Mouse (Mus musculus) liver, adult 2 months (tissue): ENCODE data around the gene Tnfrsf26. TPM values are rescaled to one million over a fixed set of nuclear protein-coding genes. Genes with fewer than 3 reads are reported as not detected.
A peak's percentile ranks its signal among the peaks of the same experiment; 100 is the strongest.
"Not testable (repeated sequence)": the region's sequence is repeated elsewhere in the genome, so short reads cannot be mapped to it uniquely, and the experiment has no call there.

ENCODE experiments used
- DNase-seq: peaks from one replicate; pipeline ENCODE4 v3.0.0-alpha.2; 2011; ENCODE audit warnings: low read depth, low spot score; ENCODE audit errors: extremely low read depth
- H3K27ac ChIP-seq: fragments of 200-500 bp; replicated peaks from 2 replicates; pipeline ENCODE4 v1.5.1; 2012; ENCODE audit warnings: low read depth, mild to moderate bottlenecking, control low read depth, inconsistent platforms, low read length; ENCODE audit not compliant: insufficient read depth
- H3K27me3 ChIP-seq: fragments of 200-500 bp; 2 replicates; pipeline ENCODE4 v1.6.1; 2012; ENCODE audit warnings: mild to moderate bottlenecking, moderate library complexity, low read length, inconsistent platforms; ENCODE audit not compliant: control insufficient read depth, insufficient read depth
- H3K36me3 ChIP-seq: fragments of 200-500 bp; 2 replicates; pipeline ENCODE4 v1.6.1; 2012; ENCODE audit warnings: low read length, inconsistent platforms; ENCODE audit not compliant: control insufficient read depth, insufficient read depth
- H3K4me1 ChIP-seq: fragments of 200-500 bp; 2 replicates; pipeline ENCODE4 v1.6.1; 2011; ENCODE audit warnings: low read length; ENCODE audit not compliant: control insufficient read depth, insufficient read depth
- H3K4me3 ChIP-seq: fragments of 200-500 bp; 2 replicates; pipeline ENCODE4 v1.5.1; 2011; ENCODE audit warnings: low read depth, mild to moderate bottlenecking, control low read depth, low read length, moderate library complexity; ENCODE audit not compliant: insufficient read depth
- H3K79me2 ChIP-seq: fragments of 200-500 bp; 2 replicates; pipeline ENCODE4 v1.6.1; 2012; ENCODE audit warnings: inconsistent platforms, mild to moderate bottlenecking, low read length, moderate library complexity; ENCODE audit not compliant: control insufficient read depth, insufficient read depth
- H3K9ac ChIP-seq: fragments of 200-500 bp; 2 replicates; pipeline ENCODE4 v1.6.1; 2012; ENCODE audit warnings: low read depth, mild to moderate bottlenecking, control low read depth, inconsistent platforms, low read length
- CTCF ChIP-seq: fragments of 200-500 bp; IDR thresholded peaks from 2 replicates; pipeline ENCODE4 v1.5.1; 2011; ENCODE audit warnings: low read depth, low read length, control low read depth
- POLR2A ChIP-seq: fragments of 200-500 bp; IDR thresholded peaks from 2 replicates; pipeline ENCODE4 v1.6.1; 2011; ENCODE audit warnings: low read length, control low read depth; ENCODE audit not compliant: insufficient read depth; ENCODE audit errors: extremely low read depth
- WGBS: fragments of 180-500 bp; shearing (Covaris S2); methylation state at CpG from one replicate; pipeline ENCODE4 v1.1.7; 2018; 5-methylcytosine and 5-hydroxymethylcytosine counted together
- polyA plus RNA-seq: library from polyadenylated mRNA; depleted of rRNA; stranded (reverse); fragments of >200 nt; gene quantifications from 2 replicates; pipeline ENCODE4 v1.2.3, GENCODE M21; 2012; rRNA removed
- total RNA-seq: library from RNA; depleted of rRNA; stranded (reverse); fragments of >200 nt; gene quantifications from 2 replicates; pipeline ENCODE4 v1.2.3, GENCODE M21; 2014; rRNA removed

Gene Tnfrsf26
- total RNA-seq (0.37 and 0.87 TPM in 2 replicates), polyA plus RNA-seq (0.12 and 0.26 TPM in 2 replicates)

DNA sequence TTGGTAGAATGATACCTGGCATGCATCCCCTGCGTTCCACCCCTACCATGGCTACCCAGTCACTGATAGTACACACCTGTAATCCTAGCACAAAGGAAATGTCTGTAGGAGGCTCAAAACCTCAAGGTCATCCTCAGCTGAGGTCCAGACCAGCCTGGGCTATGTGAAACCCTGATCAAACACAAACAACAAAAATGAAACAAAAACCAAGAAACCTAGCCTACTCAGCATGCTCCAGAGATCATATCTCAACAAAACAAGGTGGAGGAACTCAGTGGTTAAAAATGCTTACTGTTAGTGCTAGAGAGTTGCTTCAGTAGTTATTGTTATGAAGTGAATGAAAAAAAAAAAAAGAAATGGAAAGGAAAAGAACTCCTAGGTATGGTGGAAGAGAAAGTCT is at the start of gene Tnfrsf26:
Tnfrsf26 (minus strand) TSS at position 183 of the 400 bp plus-strand sequence.
- Histone ChIP-seq H3K79me2 (no peaks in the 10 kb centered on the region), H3K27ac (peak within 1 kb of the TSS; percentile 60), H3K4me3 (peak within 1 kb of the TSS; percentile 23), H3K4me1 (no peaks in the 10 kb centered on the region), H3K9ac (no peak within 1 kb of the TSS), H3K27me3 (no peaks in the 10 kb centered on the region), H3K36me3 (no peaks in the 10 kb centered on the region)
- DNase-seq: no peak
- WGBS: 79% methylated on average over 1 of the region's 1 CpGs
- TF ChIP-seq CTCF (no peak), POLR2A (no peak)

DNA sequence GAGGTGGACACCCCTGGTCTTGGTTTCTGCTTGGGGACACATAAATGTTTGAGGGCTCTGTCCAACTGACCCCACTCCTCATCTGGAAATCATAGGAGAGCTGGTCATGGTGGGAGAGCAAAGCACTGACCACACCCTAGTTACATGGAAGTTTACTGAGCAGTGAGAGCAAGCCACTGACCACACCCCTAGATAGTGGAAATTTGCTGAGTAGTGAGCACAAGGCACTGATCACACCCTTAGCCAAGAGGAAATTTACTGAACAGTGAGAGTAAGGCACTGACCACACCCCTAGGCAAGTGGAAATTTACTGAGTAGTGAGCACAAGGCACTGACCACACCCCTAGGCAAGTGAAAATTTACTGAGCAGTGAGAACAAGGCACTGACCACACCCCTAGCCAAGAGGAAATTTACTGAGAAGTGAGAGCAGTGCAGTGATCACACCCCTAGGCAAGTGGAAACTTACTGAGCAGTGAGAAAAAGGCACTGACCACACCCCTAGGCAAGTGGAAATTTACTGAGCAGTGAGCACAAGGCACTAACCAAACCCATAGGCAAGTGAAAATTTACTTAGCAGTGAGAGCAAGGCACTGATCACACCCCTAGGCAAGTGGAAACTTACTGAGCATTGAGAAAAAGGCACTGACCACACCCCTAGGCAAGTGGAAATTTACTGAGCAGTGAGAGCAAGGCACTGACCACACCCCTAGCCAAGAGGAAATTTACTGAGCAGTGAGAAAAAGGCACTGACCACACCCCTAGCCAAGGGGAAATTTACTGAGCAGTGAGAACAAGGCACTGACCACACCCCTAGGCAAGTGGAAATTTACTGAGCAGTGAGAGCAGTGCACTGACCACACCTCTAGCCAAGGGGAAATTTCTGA is 38.1 kb upstream of the Tnfrsf26 start:
- Histone ChIP-seq H3K79me2 (no peaks in the 10 kb centered on the region), H3K4me1 (no peaks in the 10 kb centered on the region), H3K4me3 (no peak overlapping the region), H3K27me3 (no peaks in the 10 kb centered on the region), H3K27ac (no peak overlapping the region), H3K9ac (no peak overlapping the region), H3K36me3 (no peaks in the 10 kb centered on the region)
- no peak for TF ChIP-seq POLR2A
- no peak for TF ChIP-seq CTCF
- DNase-seq: no peak

DNA sequence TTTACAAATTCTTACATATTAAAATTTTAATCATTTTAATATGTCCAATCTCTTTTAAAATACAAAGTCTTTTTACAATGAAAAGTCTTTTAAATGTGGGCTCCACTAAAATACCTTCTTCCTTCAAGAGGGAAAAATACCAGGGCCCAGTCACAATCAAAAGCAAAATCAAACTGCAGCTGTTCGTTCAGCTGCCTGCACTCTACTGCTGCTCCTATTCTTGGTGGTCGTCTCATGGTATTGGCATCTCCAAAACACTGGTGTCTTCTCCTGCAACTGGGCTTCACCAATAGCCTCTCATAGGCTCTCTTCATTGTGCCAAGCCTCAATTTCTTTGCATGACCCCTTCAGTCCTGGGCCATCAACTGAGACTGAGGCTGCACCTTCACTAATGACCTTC is 34.9 kb upstream of the Tnfrsf26 start:
- Histone ChIP-seq H3K4me3 (no peak overlapping the region), H3K27me3 (no peaks in the 10 kb centered on the region), H3K27ac (no peak overlapping the region), H3K36me3 (no peaks in the 10 kb centered on the region), H3K4me1 (no peaks in the 10 kb centered on the region), H3K79me2 (no peaks in the 10 kb centered on the region), H3K9ac (no peak overlapping the region)
- no peak for TF ChIP-seq POLR2A
- TF ChIP-seq CTCF: no peak
- no peak for DNase-seq
- WGBS: 88% methylated on average over 2 of the region's 2 CpGs

DNA sequence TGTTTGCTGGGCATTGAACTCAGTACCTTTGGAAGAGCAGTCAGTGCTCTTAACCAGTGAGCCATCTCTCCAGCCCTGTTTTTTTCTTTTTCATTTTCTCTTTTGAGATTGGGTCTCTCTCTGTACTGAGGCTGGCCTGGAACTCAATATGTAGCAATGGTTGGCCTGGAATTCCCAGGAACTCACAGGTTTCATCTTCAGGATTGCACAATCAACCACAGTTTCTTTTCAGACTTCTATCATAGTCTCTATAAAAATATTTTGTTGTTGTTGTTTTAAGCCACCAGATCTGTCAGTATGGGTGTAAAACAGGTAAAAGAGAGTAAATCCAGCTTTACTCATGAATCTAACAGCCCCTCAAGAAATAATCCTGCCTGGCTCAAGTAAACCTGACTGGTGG is 32.3 kb upstream of the Tnfrsf26 start:
- H3K27ac ChIP-seq: no peak overlapping the region
- TF ChIP-seq POLR2A (no peak), CTCF (no peak)
- H3K4me1 ChIP-seq: no peaks in the 10 kb centered on the region
- H3K36me3 ChIP-seq: no peaks in the 10 kb centered on the region
- no peak for DNase-seq
- no peaks in the 10 kb centered on the region for H3K27me3 ChIP-seq
- no peaks in the 10 kb centered on the region for H3K79me2 ChIP-seq
- H3K9ac ChIP-seq: no peak overlapping the region
- no peak overlapping the region for H3K4me3 ChIP-seq

GRCm38 (mm10) chr7:143649769-143650346 is 21.3 kb upstream of the Tnfrsf26 start:
- H3K9ac ChIP-seq, H3K4me3 ChIP-seq, H3K27ac ChIP-seq, DNase-seq, H3K79me2 ChIP-seq, H3K4me1 ChIP-seq, H3K36me3 ChIP-seq, H3K27me3 ChIP-seq: not testable (repeated sequence)
- WGBS: 65% methylated on average over 10 of the region's 10 CpGs

DNA sequence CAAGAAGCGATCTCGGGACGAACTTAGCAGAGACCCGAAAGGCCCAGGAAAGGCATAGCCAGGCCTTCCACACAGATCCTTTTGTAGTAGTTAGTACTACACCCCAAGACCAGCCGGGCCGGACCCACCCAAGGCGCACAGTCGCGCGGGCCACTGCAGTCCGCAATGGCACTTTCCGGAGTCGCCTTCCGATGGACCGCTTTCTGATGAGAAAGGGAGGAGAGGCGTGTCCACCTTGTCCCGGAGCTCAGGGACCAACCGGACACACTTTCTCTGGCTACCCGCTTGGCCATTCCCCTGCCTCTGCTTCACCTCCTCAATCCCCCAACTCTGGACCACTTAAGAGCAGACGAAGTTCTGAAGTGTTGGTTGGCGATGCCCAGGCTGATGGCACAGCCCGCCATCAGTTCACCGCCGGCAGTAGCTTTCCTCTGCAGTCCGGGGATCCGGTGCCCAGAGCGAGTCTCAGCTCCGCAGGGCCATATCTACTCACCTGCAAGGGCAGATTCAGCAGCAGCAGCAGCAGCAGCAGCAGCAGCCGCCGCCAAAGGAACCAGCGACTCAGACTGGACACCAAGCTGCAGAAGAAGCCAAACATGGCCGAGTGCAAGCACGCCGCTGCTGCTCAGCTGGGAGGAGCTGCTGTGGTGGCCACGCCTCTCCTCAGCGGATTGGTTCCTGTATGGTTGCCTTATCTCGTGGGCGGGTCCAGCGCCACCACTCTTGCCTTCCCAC is 20.7 kb upstream of the Tnfrsf26 start, which contains the start of gene Tnfrsf22:
Tnfrsf22 (minus strand) TSS at position 628 of the 735 bp plus-strand sequence.
- H3K4me3 ChIP-seq: peak within 1 kb of the TSS; percentile 73
- no peaks in the 10 kb centered on the region for H3K36me3 ChIP-seq
- no peak within 1 kb of the TSS for H3K27ac ChIP-seq
- TF ChIP-seq POLR2A (no peak), CTCF (no peak)
- WGBS: 6% methylated on average over 39 of the region's 39 CpGs
- DNase-seq: peak; percentile 70
- no peaks in the 10 kb centered on the region for H3K79me2 ChIP-seq
- H3K4me1 ChIP-seq: no peaks in the 10 kb centered on the region; the same call in 1 of the 2 replicates
- H3K9ac ChIP-seq: peak within 1 kb of the TSS; percentile 22; the same call in 1 of the 2 replicates
- H3K27me3 ChIP-seq: no peaks in the 10 kb centered on the region

- not testable (repeated sequence) for H3K27me3 ChIP-seq, H3K27ac ChIP-seq
- 96% methylated on average over 2 of the region's 2 CpGs for WGBS
Measured at GRCm38 (mm10) chr7:143643949-143644348, 15.4 kb upstream of the Tnfrsf26 start.

More at GRCm38 (mm10) chr7:143643949-143644348, 15.4 kb upstream of the Tnfrsf26 start:
- not testable (repeated sequence) for DNase-seq, H3K4me1 ChIP-seq, H3K79me2 ChIP-seq, H3K9ac ChIP-seq, H3K36me3 ChIP-seq, H3K4me3 ChIP-seq
